Mouse (Mus musculus): ENCODE measurements at regions not wholly inside any gene's neighbourhood (a gene's known extent, or its start where the extent isn't known, plus 50 kb on each side); places are given as distances from the start of the nearest gene placed in this dataset.

DNA sequence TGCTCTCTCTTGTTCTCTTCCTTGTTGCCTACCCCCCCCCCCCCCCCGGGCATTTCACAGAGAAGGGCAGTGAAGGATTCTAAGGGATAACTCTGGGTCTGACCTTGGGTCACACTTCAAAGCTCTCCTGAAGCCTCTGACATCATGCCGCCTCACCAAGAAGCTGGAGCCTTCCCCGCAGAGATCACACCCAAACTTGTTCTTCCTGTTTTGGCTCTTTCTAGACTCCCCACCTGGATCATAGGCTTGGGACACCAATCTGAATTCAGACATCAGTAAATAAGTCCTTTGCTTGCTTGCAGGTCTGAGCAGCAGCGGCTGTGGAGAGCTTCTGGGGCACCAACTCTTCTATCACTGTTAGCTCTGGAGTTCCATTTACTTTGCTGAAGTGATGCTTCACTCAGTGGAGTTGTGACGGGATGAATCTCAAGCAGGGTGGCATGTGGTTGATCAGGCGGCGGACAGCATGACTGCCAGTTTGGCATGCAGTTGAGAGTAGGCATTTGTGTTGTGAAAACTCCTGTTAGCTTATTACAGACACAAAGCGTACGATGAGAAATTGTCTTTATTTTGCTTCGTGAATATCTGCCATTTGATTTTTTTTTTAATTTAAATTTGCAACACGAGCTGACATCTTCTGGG is 226.5 kb upstream of the Adgrl2 start:
- Histone ChIP-seq H3K4me3 (ENCODE audit: low read depth, low read length) (no peak overlapping the region), H3K4me1 (ENCODE audit: control insufficient read depth, insufficient read depth, insufficient read length, low read length) (peaks cover 4% of the 10 kb centered on the region), H3K27me3 (ENCODE audit: control insufficient read depth, insufficient read depth, low read length) (no peaks in the 10 kb centered on the region), H3K36me3 (ENCODE audit: control insufficient read depth, insufficient read depth, low read length) (no peaks in the 10 kb centered on the region), H3K27ac (ENCODE audit: insufficient read depth, low read depth, low read length) (no peak overlapping the region)
- TF ChIP-seq POLR2A (IDR thresholded peaks at IDR 0.05; ENCODE audit: low read depth, low read length), result no peak
- WGBS, result 69% methylated on average over 11 of the region's 11 CpGs

DNA sequence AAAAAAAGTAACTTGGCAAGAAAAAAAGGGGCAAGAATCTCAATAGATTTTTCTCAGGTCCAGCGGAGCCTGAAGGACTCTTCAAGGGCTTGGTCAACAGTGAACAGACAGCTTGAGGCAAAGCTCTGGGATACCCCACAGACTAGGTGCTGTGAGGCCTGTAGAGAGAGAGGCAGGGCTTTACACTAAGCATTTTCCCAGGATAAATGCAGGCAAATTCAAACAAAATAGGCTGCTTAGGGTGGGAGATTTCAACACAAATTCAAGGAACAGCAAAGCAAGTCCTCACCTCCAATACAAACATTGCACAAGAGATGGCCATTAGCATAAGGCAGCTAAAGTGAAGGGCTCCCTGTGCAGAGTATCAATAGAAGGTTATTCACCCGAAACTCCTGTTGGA is 225.3 kb upstream of the Adgrl2 start:
- H3K4me3 ChIP-seq (ENCODE audit: low read depth, low read length), result no peak overlapping the region
- H3K36me3 ChIP-seq (ENCODE audit: control insufficient read depth, insufficient read depth, low read length), result no peaks in the 10 kb centered on the region
- peaks cover 4% of the 10 kb centered on the region for H3K4me1 ChIP-seq (ENCODE audit: control insufficient read depth, insufficient read depth, insufficient read length, low read length)
- TF ChIP-seq POLR2A (IDR thresholded peaks at IDR 0.05; ENCODE audit: low read depth, low read length), result no peak
- no peak overlapping the region for H3K27ac ChIP-seq (ENCODE audit: insufficient read depth, low read depth, low read length)
- no peaks in the 10 kb centered on the region for H3K27me3 ChIP-seq (ENCODE audit: control insufficient read depth, insufficient read depth, low read length)
- 82% methylated on average over 2 of the region's 2 CpGs for WGBS

DNA sequence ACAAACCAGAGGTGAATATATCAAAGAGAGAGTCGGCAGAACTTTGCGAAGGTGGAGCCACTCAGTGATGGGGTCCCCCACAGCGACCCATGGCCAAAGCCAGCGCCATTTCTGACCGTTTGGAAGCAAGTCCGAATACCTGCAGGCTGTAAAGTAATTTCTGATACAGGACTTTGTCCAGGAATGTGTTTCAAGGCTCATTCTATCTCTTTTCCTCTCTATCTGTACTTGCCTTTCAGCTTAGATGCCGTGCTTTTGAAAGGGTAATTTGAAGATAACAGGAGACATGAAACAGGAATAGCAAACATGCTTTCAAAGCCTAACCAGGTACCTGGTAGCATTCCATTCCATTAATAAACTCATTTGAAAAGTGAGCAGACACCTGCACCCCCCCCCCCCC is 221.6 kb upstream of the Adgrl2 start:
- WGBS, result 32% methylated on average over 7 of the region's 7 CpGs

DNA sequence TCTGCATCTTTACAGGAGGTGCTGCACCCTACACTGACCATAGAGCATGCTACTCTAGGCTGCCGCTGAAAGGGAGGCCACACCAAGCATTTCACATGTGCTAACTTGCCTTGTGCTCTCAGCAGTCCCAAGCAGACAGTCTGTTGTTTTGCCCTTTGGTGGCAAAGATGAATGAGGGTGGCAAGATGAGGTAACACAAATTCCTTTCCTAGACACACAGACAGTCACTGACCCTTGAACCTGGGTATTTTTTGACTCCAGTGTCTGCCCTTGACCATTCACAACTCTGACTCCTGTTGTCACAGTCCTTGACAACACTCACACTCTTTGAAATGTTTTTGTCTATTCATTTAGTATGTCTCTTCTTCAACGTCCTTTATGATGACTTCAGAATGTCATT is 218.9 kb upstream of the Adgrl2 start:
- WGBS, result 90% methylated on average over 2 of the region's 2 CpGs
- TF ChIP-seq POLR2A (IDR thresholded peaks at IDR 0.05; ENCODE audit: low read depth, low read length), result no peak
- no peak for TF ChIP-seq CTCF (IDR thresholded peaks at IDR 0.05; ENCODE audit: extremely low read depth, insufficient read length, insufficient replicate concordance, low read depth, low read length)
- H3K4me3 ChIP-seq (ENCODE audit: low read depth, low read length), result no peak overlapping the region
- H3K36me3 ChIP-seq (ENCODE audit: control insufficient read depth, insufficient read depth, low read length), result no peaks in the 10 kb centered on the region
- no peak overlapping the region for H3K27ac ChIP-seq (ENCODE audit: insufficient read depth, low read depth, low read length)
- no peaks in the 10 kb centered on the region for H3K27me3 ChIP-seq (ENCODE audit: control insufficient read depth, insufficient read depth, low read length)
- no peaks in the 10 kb centered on the region for H3K4me1 ChIP-seq (ENCODE audit: control insufficient read depth, insufficient read depth, insufficient read length, low read length)

More for the DNA sequence above, 221.6 kb upstream of the Adgrl2 start:
- Histone ChIP-seq H3K36me3 (ENCODE audit: control insufficient read depth, insufficient read depth, low read length) (no peaks in the 10 kb centered on the region), H3K27me3 (ENCODE audit: control insufficient read depth, insufficient read depth, low read length) (no peaks in the 10 kb centered on the region), H3K4me3 (ENCODE audit: low read depth, low read length) (no peak overlapping the region), H3K4me1 (ENCODE audit: control insufficient read depth, insufficient read depth, insufficient read length, low read length) (no peaks in the 10 kb centered on the region), H3K27ac (ENCODE audit: insufficient read depth, low read depth, low read length) (no peak overlapping the region)
- TF ChIP-seq CTCF (IDR thresholded peaks at IDR 0.05; ENCODE audit: extremely low read depth, insufficient read length, insufficient replicate concordance, low read depth, low read length) (no peak), POLR2A (IDR thresholded peaks at IDR 0.05; ENCODE audit: low read depth, low read length) (no peak)

DNA sequence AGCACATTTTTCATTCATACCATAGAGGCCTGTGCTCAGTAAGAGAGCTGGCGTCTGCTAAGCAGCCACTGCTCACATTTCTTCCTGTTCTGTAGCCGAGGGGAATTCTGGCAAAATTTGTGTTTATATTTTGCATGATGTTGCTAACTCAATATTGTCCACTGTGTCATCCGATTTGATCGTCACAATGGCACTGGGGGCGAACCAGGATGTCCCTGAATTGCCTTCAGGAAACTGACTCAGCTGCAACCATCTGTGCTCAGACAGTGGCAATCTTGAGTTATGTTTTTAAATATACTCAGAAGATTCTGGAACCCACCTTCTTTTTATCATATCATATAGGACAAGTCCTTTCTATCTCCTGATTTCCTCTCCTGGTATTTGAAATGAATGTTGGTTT is 213.1 kb upstream of the Adgrl2 start:
- Histone ChIP-seq H3K27me3 (ENCODE audit: control insufficient read depth, insufficient read depth, low read length) (no peaks in the 10 kb centered on the region), H3K4me3 (ENCODE audit: low read depth, low read length) (no peak overlapping the region), H3K27ac (ENCODE audit: insufficient read depth, low read depth, low read length) (no peak overlapping the region), H3K36me3 (ENCODE audit: control insufficient read depth, insufficient read depth, low read length) (no peaks in the 10 kb centered on the region), H3K4me1 (ENCODE audit: control insufficient read depth, insufficient read depth, insufficient read length, low read length) (no peaks in the 10 kb centered on the region)
- WGBS, result 77% methylated on average over 5 of the region's 5 CpGs
- TF ChIP-seq CTCF (IDR thresholded peaks at IDR 0.05; ENCODE audit: extremely low read depth, insufficient read length, insufficient replicate concordance, low read depth, low read length), result no peak
- no peak for TF ChIP-seq POLR2A (IDR thresholded peaks at IDR 0.05; ENCODE audit: low read depth, low read length)

DNA sequence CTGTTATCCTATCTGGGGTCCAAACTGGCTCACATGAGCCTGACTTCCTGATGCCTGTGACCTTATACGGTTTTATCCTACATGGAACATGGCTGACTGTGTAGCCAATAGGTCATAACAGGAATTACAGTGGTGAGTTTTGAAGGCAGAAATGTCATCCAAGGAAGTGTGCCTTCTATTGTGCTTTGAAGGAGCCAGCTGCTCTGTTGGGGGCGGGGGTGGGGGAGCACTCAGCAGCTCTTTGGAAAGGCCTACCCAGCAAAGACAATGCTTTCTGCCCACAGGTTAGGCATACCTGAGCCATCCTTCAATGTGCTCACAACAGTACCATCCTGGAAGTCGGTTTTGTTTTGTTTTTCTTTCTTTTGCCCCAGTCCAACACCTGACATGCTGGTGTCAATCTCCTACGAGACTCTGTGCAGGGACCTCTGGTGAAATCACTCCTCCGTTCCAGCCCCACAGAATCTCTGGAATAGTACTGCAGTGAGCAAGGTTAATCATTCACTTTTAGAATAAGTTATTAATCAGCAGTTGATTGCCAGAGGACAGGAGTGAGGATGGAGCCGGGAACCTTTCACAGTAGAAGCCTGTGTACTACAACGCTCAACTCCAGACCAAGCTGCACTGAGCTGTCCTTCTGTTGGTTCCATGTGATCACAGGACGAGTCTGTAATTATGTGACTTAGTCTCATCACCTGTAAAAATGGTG is 206.3 kb upstream of the Adgrl2 start:
- H3K4me3 ChIP-seq (ENCODE audit: low read depth, low read length), result no peak overlapping the region
- no peak overlapping the region for H3K27ac ChIP-seq (ENCODE audit: insufficient read depth, low read depth, low read length)
- 31% methylated on average over 8 of the region's 8 CpGs for WGBS
- no peaks in the 10 kb centered on the region for H3K4me1 ChIP-seq (ENCODE audit: control insufficient read depth, insufficient read depth, insufficient read length, low read length)
- H3K27me3 ChIP-seq (ENCODE audit: control insufficient read depth, insufficient read depth, low read length), result no peaks in the 10 kb centered on the region
- H3K36me3 ChIP-seq (ENCODE audit: control insufficient read depth, insufficient read depth, low read length), result no peaks in the 10 kb centered on the region
- no peak for TF ChIP-seq CTCF (IDR thresholded peaks at IDR 0.05; ENCODE audit: extremely low read depth, insufficient read length, insufficient replicate concordance, low read depth, low read length)
- TF ChIP-seq POLR2A (IDR thresholded peaks at IDR 0.05; ENCODE audit: low read depth, low read length), result no peak

DNA sequence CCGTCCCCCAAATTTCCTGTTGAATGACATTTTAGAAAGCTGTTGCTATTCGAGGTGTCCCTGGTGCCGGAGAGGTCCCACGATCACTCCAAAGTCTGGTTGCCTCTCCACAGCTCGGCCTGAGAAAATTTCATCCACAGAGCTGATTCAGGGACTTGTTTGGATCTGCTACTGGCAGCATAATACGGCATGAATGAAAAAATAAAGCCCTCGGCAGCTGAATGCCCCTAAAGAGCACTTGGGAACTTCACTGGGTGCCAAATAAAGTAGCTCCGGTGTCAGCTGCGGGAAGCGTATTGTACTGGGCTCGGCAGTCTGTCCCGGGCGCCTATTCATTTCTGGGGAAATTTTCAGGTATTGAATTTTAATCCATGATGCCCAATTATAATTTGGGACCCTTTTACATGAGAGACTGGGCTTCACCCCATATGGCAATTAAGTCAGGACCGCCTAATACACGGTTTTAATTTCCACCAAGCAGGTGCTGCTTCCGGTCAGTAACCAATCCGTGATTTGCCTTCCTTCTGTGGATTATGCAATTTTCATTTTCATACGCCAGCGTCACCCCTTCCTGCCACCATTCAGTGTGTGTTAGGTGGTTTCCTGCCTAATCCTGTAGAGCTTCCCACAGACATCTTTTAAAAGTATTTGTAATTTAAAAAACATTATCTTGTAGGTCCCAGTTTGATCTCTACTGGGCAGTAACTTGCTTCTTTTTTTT is 200.7 kb upstream of the Adgrl2 start:
- TF ChIP-seq CTCF (IDR thresholded peaks at IDR 0.05; ENCODE audit: extremely low read depth, insufficient read length, insufficient replicate concordance, low read depth, low read length) (no peak), POLR2A (IDR thresholded peaks at IDR 0.05; ENCODE audit: low read depth, low read length) (no peak)
- no peak overlapping the region for H3K27ac ChIP-seq (ENCODE audit: insufficient read depth, low read depth, low read length)
- no peaks in the 10 kb centered on the region for H3K27me3 ChIP-seq (ENCODE audit: control insufficient read depth, insufficient read depth, low read length)
- WGBS, result 87% methylated on average over 19 of the region's 19 CpGs
- no peaks in the 10 kb centered on the region for H3K36me3 ChIP-seq (ENCODE audit: control insufficient read depth, insufficient read depth, low read length)
- H3K4me3 ChIP-seq (ENCODE audit: low read depth, low read length), result no peak overlapping the region
- H3K4me1 ChIP-seq (ENCODE audit: control insufficient read depth, insufficient read depth, insufficient read length, low read length), result no peaks in the 10 kb centered on the region
